Mouse (Mus musculus): ENCODE data around the gene Gm26566. TPM values are rescaled to one million over a fixed set of nuclear protein-coding genes. Genes with fewer than 3 reads are reported as not detected.

Gene Gm26566
- 0.11 and 0.27 TPM in 2 replicates for polyA plus RNA-seq (2012; rRNA removed; ENCODE audit: low replicate concordance)

GRCm38 (mm10) chr4:88721791-88722721, at the start of gene Gm26566, which contains the start of gene Klhl9:
Gene Gm26566 (plus strand): TSS chr4:88721805.
Gene Klhl9 (minus strand): TSS chr4:88722465.

GRCm38 (mm10) chr4:88676824-88677223, 44.8 kb upstream of the Gm26566 start, which contains the start of gene Ifna16:
Gene Ifna16 (minus strand): TSS chr4:88676924.

GRCm38 (mm10) chr4:88683812-88684211, 37.8 kb upstream of the Gm26566 start, which contains the start of gene Ifna2:
Gene Ifna2 (minus strand): TSS chr4:88683912.

GRCm38 (mm10) chr4:88691259-88691658, 30.3 kb upstream of the Gm26566 start, which contains the start of gene Ifnab:
Gene Ifnab (minus strand): TSS chr4:88691359.

GRCm38 (mm10) chr4:88754818-88755340, 33.3 kb downstream of the Gm26566 start, which contains the start of gene Gm13271:
Gene Gm13271 (plus strand): TSS chr4:88754868.

GRCm38 (mm10) chr4:88759610-88760268, 38.1 kb downstream of the Gm26566 start, which contains the start of gene Gm13283:
Gene Gm13283 (plus strand): TSS chr4:88760119.

Other genes starting within 250 kb of the Gm26566 start
- gene Ifnb1, start 199.0 kb upstream of the Gm26566 start, polyA plus RNA-seq (2012; rRNA removed; ENCODE audit: low replicate concordance): not detected in 2 replicates
- gene Ifna15, start 163.6 kb upstream of the Gm26566 start, polyA plus RNA-seq (2012; rRNA removed; ENCODE audit: low replicate concordance): not detected in 2 replicates
- gene Ifna14, start 150.0 kb upstream of the Gm26566 start, polyA plus RNA-seq (2012; rRNA removed; ENCODE audit: low replicate concordance): not detected in 2 replicates
- gene Ifna9, start 129.4 kb upstream of the Gm26566 start, polyA plus RNA-seq (2012; rRNA removed; ENCODE audit: low replicate concordance): not detected in 2 replicates
- gene Ifna12, start 118.4 kb upstream of the Gm26566 start, polyA plus RNA-seq (2012; rRNA removed; ENCODE audit: low replicate concordance): not detected in 2 replicates
- gene C87499, start 87.4 kb upstream of the Gm26566 start, polyA plus RNA-seq (2012; rRNA removed; ENCODE audit: low replicate concordance): not detected in 2 replicates
- not detected in 2 replicates for gene Ifna13, start 77.3 kb upstream of the Gm26566 start, polyA plus RNA-seq (2012; rRNA removed; ENCODE audit: low replicate concordance)
- gene Ifna16, start 44.9 kb upstream of the Gm26566 start, polyA plus RNA-seq (2012; rRNA removed; ENCODE audit: low replicate concordance): not detected in 2 replicates
- not detected in 2 replicates for gene Ifna2, start 37.9 kb upstream of the Gm26566 start, polyA plus RNA-seq (2012; rRNA removed; ENCODE audit: low replicate concordance)
- gene Ifnab, start 30.4 kb upstream of the Gm26566 start, polyA plus RNA-seq (2012; rRNA removed; ENCODE audit: low replicate concordance): not detected in 2 replicates
- 5.4 and 7.9 TPM in 2 replicates for gene Klhl9, start 660 bp downstream of the Gm26566 start, polyA plus RNA-seq (2012; rRNA removed; ENCODE audit: low replicate concordance)
- not detected in 2 replicates for gene Gm13271, start 33.1 kb downstream of the Gm26566 start, polyA plus RNA-seq (2012; rRNA removed; ENCODE audit: low replicate concordance)
- gene Gm13283, start 38.3 kb downstream of the Gm26566 start, polyA plus RNA-seq (2012; rRNA removed; ENCODE audit: low replicate concordance): not detected in 2 replicates
- gene Gm13290, start 52.0 kb downstream of the Gm26566 start, polyA plus RNA-seq (2012; rRNA removed; ENCODE audit: low replicate concordance): not detected in 2 replicates
- not detected in 2 replicates for gene Gm13289, start 55.1 kb downstream of the Gm26566 start, polyA plus RNA-seq (2012; rRNA removed; ENCODE audit: low replicate concordance)
- not detected in 2 replicates for gene Gm13272, start 58.0 kb downstream of the Gm26566 start, polyA plus RNA-seq (2012; rRNA removed; ENCODE audit: low replicate concordance)
- not detected in 2 replicates for gene Ifnz, start 60.3 kb downstream of the Gm26566 start, polyA plus RNA-seq (2012; rRNA removed; ENCODE audit: low replicate concordance)
- gene Gm13276, start 63.9 kb downstream of the Gm26566 start, polyA plus RNA-seq (2012; rRNA removed; ENCODE audit: low replicate concordance): not detected in 2 replicates
- not detected in 2 replicates for gene Gm13277, start 66.8 kb downstream of the Gm26566 start, polyA plus RNA-seq (2012; rRNA removed; ENCODE audit: low replicate concordance)
- gene Gm13278, start 69.7 kb downstream of the Gm26566 start, polyA plus RNA-seq (2012; rRNA removed; ENCODE audit: low replicate concordance): not detected in 2 replicates
- gene Gm13275, start 72.7 kb downstream of the Gm26566 start, polyA plus RNA-seq (2012; rRNA removed; ENCODE audit: low replicate concordance): not detected in 2 replicates
- gene Gm13279, start 75.6 kb downstream of the Gm26566 start, polyA plus RNA-seq (2012; rRNA removed; ENCODE audit: low replicate concordance): not detected in 2 replicates
- gene Gm13285, start 77.9 kb downstream of the Gm26566 start, polyA plus RNA-seq (2012; rRNA removed; ENCODE audit: low replicate concordance): not detected in 2 replicates
- gene Gm13287, start 81.4 kb downstream of the Gm26566 start, polyA plus RNA-seq (2012; rRNA removed; ENCODE audit: low replicate concordance): 0.49 TPM in 1 of 2 replicates, not detected in the other
- gene Gm13288, start 83.7 kb downstream of the Gm26566 start, polyA plus RNA-seq (2012; rRNA removed; ENCODE audit: low replicate concordance): not detected in 2 replicates
- gene Ifna7, start 94.4 kb downstream of the Gm26566 start, polyA plus RNA-seq (2012; rRNA removed; ENCODE audit: low replicate concordance): not detected in 2 replicates
- not detected in 2 replicates for gene Ifna11, start 98.2 kb downstream of the Gm26566 start, polyA plus RNA-seq (2012; rRNA removed; ENCODE audit: low replicate concordance)
- not detected in 2 replicates for gene Ifna6, start 105.6 kb downstream of the Gm26566 start, polyA plus RNA-seq (2012; rRNA removed; ENCODE audit: low replicate concordance)
- not detected in 2 replicates for gene Ifna5, start 113.7 kb downstream of the Gm26566 start, polyA plus RNA-seq (2012; rRNA removed; ENCODE audit: low replicate concordance)
- gene Ifna4, start 120.1 kb downstream of the Gm26566 start, polyA plus RNA-seq (2012; rRNA removed; ENCODE audit: low replicate concordance): not detected in 2 replicates
- gene Ifna1, start 128.3 kb downstream of the Gm26566 start, polyA plus RNA-seq (2012; rRNA removed; ENCODE audit: low replicate concordance): not detected in 2 replicates
- 0.21 TPM in 1 of 2 replicates, not detected in the other for gene Ifne, start 158.4 kb downstream of the Gm26566 start, polyA plus RNA-seq (2012; rRNA removed; ENCODE audit: low replicate concordance)